Mouse (Mus musculus): ENCODE measurements around the gene Ccdc85c.

DNA sequence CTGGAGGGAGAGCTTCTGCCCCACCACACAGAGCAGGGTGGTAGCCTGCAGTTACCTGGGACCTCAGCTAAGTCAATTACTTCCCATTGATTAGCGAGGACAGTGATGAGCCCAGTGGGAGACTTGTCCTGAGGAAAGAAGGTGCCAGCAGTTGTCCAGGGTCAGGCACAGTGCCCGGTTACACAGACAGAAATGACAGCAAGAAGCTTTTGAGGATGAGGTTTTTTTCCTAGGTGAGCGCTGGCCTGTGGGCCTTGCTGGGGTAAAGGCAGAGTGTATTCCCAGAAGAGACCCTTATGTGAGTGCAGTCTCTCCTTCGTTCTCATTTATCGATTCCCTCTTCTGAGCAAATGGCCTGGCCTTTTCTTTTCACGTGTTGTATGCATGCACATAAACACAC is 41.4 kb upstream of the Ccdc85c start:
- TF ChIP-seq CTCF (IDR thresholded peaks at IDR 0.05; ENCODE audit: extremely low read depth, insufficient read length, insufficient replicate concordance, low read depth, low read length) (no peak), POLR2A (IDR thresholded peaks at IDR 0.05; ENCODE audit: low read depth, low read length) (no peak)
